Mouse (Mus musculus): Measurements from ENCODE around the gene Auts2. TPM values are rescaled to one million over a fixed set of nuclear protein-coding genes. Genes with fewer than 3 reads are reported as not detected.

Auts2 gene
- total RNA-seq, 4 experiments from 2014 or later: 30.7 to 75.1 (median 38.7) TPM

GRCm38 (mm10) chr5:131422737-131423136, 1120.4 kb downstream of the Auts2 start:
- no peak for DNase-seq

- peak; percentile 28 for DNase-seq
Observed at GRCm38 (mm10) chr5:131420406-131420805, 1122.7 kb downstream of the Auts2 start.

- no peak for DNase-seq
Observed at GRCm38 (mm10) chr5:131415902-131416545, 1127.1 kb downstream of the Auts2 start.

GRCm38 (mm10) chr5:131398250-131398649, 1144.9 kb downstream of the Auts2 start:
- DNase-seq: no peak

GRCm38 (mm10) chr5:131395756-131396155, 1147.4 kb downstream of the Auts2 start:
- DNase-seq: no peak

Data from adrenal gland, adult 8-10 months (tissue).